Mouse (Mus musculus): ENCODE results near the gene Sufu.

GRCm38 (mm10) chr19:46517529-46518351, 121.0 kb downstream of the Sufu start:
- no peak for TF ChIP-seq CTCF (IDR thresholded peaks at IDR 0.05; ENCODE audit: borderline replicate concordance, insufficient read depth, low read depth, low read length)
- no peak for TF ChIP-seq POLR2A (IDR thresholded peaks at IDR 0.05; ENCODE audit: borderline replicate concordance, insufficient read depth, low read length)

Data from cerebellum, adult 2 months (tissue).